Mouse (Mus musculus) olfactory bulb, adult 2 months (tissue): ENCODE data around the gene Rhd.

Source experiments
- CTCF ChIP-seq: fragments of 200-500 bp; IDR thresholded peaks from 2 replicates; pipeline ENCODE4 v1.5.1; 2012; ENCODE audit warnings: low read depth, mild to moderate bottlenecking, low read length, moderate library complexity; ENCODE audit not compliant: insufficient read depth
- POLR2A ChIP-seq: fragments of 200-500 bp; IDR thresholded peaks from 2 replicates; pipeline ENCODE4 v1.6.1; 2012; ENCODE audit warnings: mild to moderate bottlenecking, low read depth, low read length, moderate library complexity; ENCODE audit not compliant: insufficient read depth

GRCm38 (mm10) chr4:134914864-134915209 is 50.5 kb downstream of the Rhd start, which contains the start of gene Tmem50a:
- TF ChIP-seq POLR2A (peak; percentile 47; the same call in 1 of the 2 replicates), CTCF (no peak)
